Mouse (Mus musculus) midbrain, postnatal 0 days (tissue): Measurements from ENCODE around the gene Rap1gap. TPM values are rescaled to one million over a fixed set of nuclear protein-coding genes. Genes with fewer than 3 reads are reported as not detected.
A peak's percentile ranks its signal among the peaks of the same experiment; 100 is the strongest.

Source experiments
- ATAC-seq: fragments of 200-750 bp; cut with Nextera tagmentation; 2 replicates; pipeline ENCODE4 v1.8.0; 2017; ENCODE audit warnings: moderate number of reproducible peaks, mild to moderate bottlenecking, moderate TSS enrichment, moderate library complexity; ENCODE audit not compliant: low FRiP score
- DNase-seq: peaks from one replicate; pipeline ENCODE4 v3.0.0-alpha.2; 2015; ENCODE audit warnings: low spot score
- H3K27ac ChIP-seq: fragments of 300-500 bp; sonication (generic); 2 replicates; pipeline ENCODE4 v1.5.1; 2014; ENCODE audit warnings: low read depth, mild to moderate bottlenecking, low read length, mixed read lengths
- H3K27me3 ChIP-seq: fragments of 300-500 bp; sonication (generic); 2 replicates; pipeline ENCODE4 v1.6.1; 2014; ENCODE audit warnings: low read length, control low read depth, mixed read lengths; ENCODE audit not compliant: insufficient read depth
- H3K36me3 ChIP-seq: fragments of 300-500 bp; sonication (generic); 2 replicates; pipeline ENCODE4 v1.6.1; 2014; ENCODE audit warnings: low read length, control low read depth, mixed read lengths; ENCODE audit not compliant: insufficient read depth
- H3K4me1 ChIP-seq: fragments of 300-500 bp; sonication (generic); 2 replicates; pipeline ENCODE4 v1.6.1; 2014; ENCODE audit warnings: mild to moderate bottlenecking, control low read depth, antibody characterized with exemption, low read length, mixed read lengths; ENCODE audit not compliant: insufficient read depth
- H3K4me2 ChIP-seq: fragments of 300-500 bp; sonication (generic); 2 replicates; pipeline ENCODE4 v1.6.1; 2014; ENCODE audit warnings: low read depth, mild to moderate bottlenecking, low read length, mixed read lengths; ENCODE audit not compliant: poor library complexity, severe bottlenecking
- H3K4me3 ChIP-seq: fragments of 300-500 bp; sonication (generic); 2 replicates; pipeline ENCODE4 v1.5.1; 2014; ENCODE audit warnings: low read depth, mild to moderate bottlenecking, low read length, moderate library complexity
- H3K9ac ChIP-seq: fragments of 300-500 bp; sonication (generic); replicated peaks from 2 replicates; pipeline ENCODE4 v1.6.1; 2014; ENCODE audit warnings: mild to moderate bottlenecking, low read length, moderate library complexity, mixed read lengths; ENCODE audit not compliant: poor library complexity, severe bottlenecking
- H3K9me3 ChIP-seq: fragments of 300-500 bp; sonication (generic); 2 replicates; pipeline ENCODE4 v1.6.1; 2016; ENCODE audit warnings: low read length, control low read depth
- CTCF ChIP-seq: IDR thresholded peaks from 2 replicates; pipeline ENCODE4 v1.5.1; 2016; ENCODE audit warnings: antibody characterized with exemption, mild to moderate bottlenecking
- WGBS: fragments of 180-500 bp; shearing (Covaris S2); extraction: QIAGEN DNeasy Blood & Tissue Kit; methylation state at CpG from one replicate; pipeline ENCODE4 v1.1.7; 2014; 5-methylcytosine and 5-hydroxymethylcytosine counted together
- polyA plus RNA-seq: library from polyadenylated mRNA; unstranded; fragments of >200 nt; fragmentation: Nextera tagmentation; extraction: Ambion mirVana; gene quantifications from 2 replicates; pipeline ENCODE4 v1.2.1, GENCODE M21; 2015
- total RNA-seq: library from RNA; depleted of rRNA; stranded (reverse); fragments of >200 nt; gene quantifications from 2 replicates; pipeline ENCODE4 v1.2.3, GENCODE M21; 2014

The Rap1gap gene
- total and polyA plus RNA-seq, 2 experiments from 2014 or later: 115 to 270 TPM

- H3K27me3 ChIP-seq: no peaks in the 10 kb centered on the region
- peaks cover 32% of the 10 kb centered on the region for H3K36me3 ChIP-seq
- 81% methylated on average over 15 of the region's 15 CpGs for WGBS
- no peak overlapping the region for H3K27ac ChIP-seq
- no peak overlapping the region for H3K9ac ChIP-seq
- TF ChIP-seq CTCF: no peak
- H3K4me1 ChIP-seq: no peaks in the 10 kb centered on the region
- no peak overlapping the region for H3K4me2 ChIP-seq
- H3K9me3 ChIP-seq: no peaks in the 10 kb centered on the region
- no peak overlapping the region for H3K4me3 ChIP-seq
- ATAC-seq: no peak
- DNase-seq: no peak
These were observed 53.1 kb downstream of the Rap1gap start for GRCm38 (mm10) chr4:137717671-137718070.

- ATAC-seq: no peak
- no peak overlapping the region for H3K4me2 ChIP-seq
- H3K9me3 ChIP-seq: no peaks in the 10 kb centered on the region
- H3K27me3 ChIP-seq: no peaks in the 10 kb centered on the region
- peak overlapping the region; percentile 34; the same call in 1 of the 2 replicates for H3K27ac ChIP-seq
- H3K4me1 ChIP-seq: no peaks in the 10 kb centered on the region
- peak; percentile 57 for DNase-seq
- H3K36me3 ChIP-seq: peaks cover 37% of the 10 kb centered on the region
- TF ChIP-seq CTCF: no peak
- 35% methylated on average over 15 of the region's 15 CpGs for WGBS
- no peak overlapping the region for H3K9ac ChIP-seq
- no peak overlapping the region for H3K4me3 ChIP-seq
These were observed 55.0 kb downstream of the Rap1gap start for GRCm38 (mm10) chr4:137719378-137720077.

- ATAC-seq: no peak
- no peak for TF ChIP-seq CTCF
- peaks cover 34% of the 10 kb centered on the region for H3K36me3 ChIP-seq
- H3K9me3 ChIP-seq: no peaks in the 10 kb centered on the region
- no peak for DNase-seq
- H3K4me1 ChIP-seq: no peaks in the 10 kb centered on the region
- no peaks in the 10 kb centered on the region for H3K27me3 ChIP-seq
- no peak overlapping the region for H3K4me2 ChIP-seq
- no peak overlapping the region for H3K27ac ChIP-seq
- H3K4me3 ChIP-seq: no peak overlapping the region
- WGBS: 86% methylated on average over 15 of the region's 15 CpGs
- H3K9ac ChIP-seq: no peak overlapping the region
These were observed 57.0 kb downstream of the Rap1gap start for GRCm38 (mm10) chr4:137721563-137721962.

DNA sequence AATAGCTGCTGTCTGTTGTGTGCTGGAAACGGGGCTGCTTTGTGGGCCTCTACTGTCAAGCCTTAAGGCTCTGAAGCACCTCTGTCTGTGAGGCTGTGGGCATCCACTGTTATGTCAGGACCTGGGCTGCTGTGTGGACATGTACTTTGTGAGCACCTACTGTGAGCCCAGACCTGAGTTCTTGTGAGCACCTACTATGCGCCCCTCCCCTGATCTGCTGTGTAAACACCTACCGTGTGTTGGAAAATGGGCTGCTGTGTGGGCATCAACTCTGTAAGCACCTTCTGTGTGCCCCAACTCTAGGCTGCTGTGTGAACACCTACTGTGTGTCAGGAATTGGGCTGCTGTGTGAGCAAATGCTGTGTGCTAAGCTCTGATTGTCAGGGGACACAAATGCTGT lies 57.7 kb downstream of the Rap1gap start:
- Histone ChIP-seq H3K36me3 (peaks cover 34% of the 10 kb centered on the region), H3K27ac (no peak overlapping the region), H3K27me3 (no peaks in the 10 kb centered on the region), H3K4me1 (no peaks in the 10 kb centered on the region), H3K9ac (no peak overlapping the region), H3K9me3 (no peaks in the 10 kb centered on the region), H3K4me2 (no peak overlapping the region), H3K4me3 (no peak overlapping the region)
- DNase-seq (no peak), ATAC-seq (no peak)
- 83% methylated on average over 3 of the region's 3 CpGs for WGBS
- TF ChIP-seq CTCF: no peak

DNA sequence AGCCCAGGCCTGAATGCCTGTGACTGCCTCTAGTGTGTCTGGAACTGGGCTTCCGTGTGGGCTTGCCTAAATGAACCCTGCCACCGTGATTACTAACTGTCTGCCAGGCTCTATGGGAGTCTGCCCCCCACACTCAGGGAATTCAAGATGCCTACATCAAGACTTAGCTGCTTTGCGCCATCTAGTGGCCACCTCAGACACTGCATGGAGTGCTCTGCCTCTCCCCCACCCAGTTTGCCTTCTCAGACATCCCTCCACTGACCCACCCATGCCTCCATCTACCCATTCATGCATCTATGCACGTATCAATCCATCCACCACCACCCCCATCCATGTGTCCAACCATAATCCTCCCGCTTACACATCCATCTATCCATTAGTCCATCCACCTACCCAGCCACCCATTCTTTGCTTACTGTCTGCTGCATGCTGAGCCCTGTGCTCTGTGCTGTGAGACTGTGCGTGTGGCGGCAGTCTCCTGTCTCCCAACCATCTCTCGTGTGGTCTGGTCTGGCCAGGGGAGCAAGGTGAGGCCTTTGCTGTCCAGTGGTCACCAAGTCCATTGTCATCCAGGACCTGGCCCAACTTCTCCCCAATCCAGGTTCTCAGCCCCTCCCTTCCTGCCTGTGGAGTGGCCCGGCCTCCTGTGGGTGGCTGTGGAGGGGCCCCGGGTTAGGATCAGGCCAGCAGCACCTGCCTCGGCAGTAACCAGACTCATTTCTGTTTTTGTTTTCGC lies 58.3 kb downstream of the Rap1gap start:
- WGBS: 33% methylated on average over 12 of the region's 12 CpGs
- H3K36me3 ChIP-seq: peaks cover 34% of the 10 kb centered on the region
- no peaks in the 10 kb centered on the region for H3K9me3 ChIP-seq
- no peak overlapping the region for H3K9ac ChIP-seq
- peak; percentile 96 for TF ChIP-seq CTCF
- no peak overlapping the region for H3K4me2 ChIP-seq
- H3K4me1 ChIP-seq: no peaks in the 10 kb centered on the region; the same call in 1 of the 2 replicates
- ATAC-seq: peak; percentile 18; the same call in 1 of the 2 replicates
- H3K27me3 ChIP-seq: no peaks in the 10 kb centered on the region
- no peak overlapping the region for H3K4me3 ChIP-seq
- peak; percentile 90 for DNase-seq
- H3K27ac ChIP-seq: no peak overlapping the region

GRCm38 (mm10) chr4:137723527-137723926 lies 59.0 kb downstream of the Rap1gap start:
- no peaks in the 10 kb centered on the region for H3K27me3 ChIP-seq
- H3K4me3 ChIP-seq: no peak overlapping the region
- H3K4me2 ChIP-seq: no peak overlapping the region
- WGBS: 36% methylated on average over 25 of the region's 25 CpGs
- peaks cover 31% of the 10 kb centered on the region for H3K36me3 ChIP-seq
- no peaks in the 10 kb centered on the region for H3K9me3 ChIP-seq
- no peak for DNase-seq
- no peak for ATAC-seq
- H3K27ac ChIP-seq: no peak overlapping the region
- H3K9ac ChIP-seq: peak overlapping the region; percentile 29; the same call in 1 of the 2 replicates
- no peaks in the 10 kb centered on the region; the same call in 1 of the 2 replicates for H3K4me1 ChIP-seq
- no peak for TF ChIP-seq CTCF
